Mouse (Mus musculus): Measurements from ENCODE around the gene 6330403K07Rik.

DNA sequence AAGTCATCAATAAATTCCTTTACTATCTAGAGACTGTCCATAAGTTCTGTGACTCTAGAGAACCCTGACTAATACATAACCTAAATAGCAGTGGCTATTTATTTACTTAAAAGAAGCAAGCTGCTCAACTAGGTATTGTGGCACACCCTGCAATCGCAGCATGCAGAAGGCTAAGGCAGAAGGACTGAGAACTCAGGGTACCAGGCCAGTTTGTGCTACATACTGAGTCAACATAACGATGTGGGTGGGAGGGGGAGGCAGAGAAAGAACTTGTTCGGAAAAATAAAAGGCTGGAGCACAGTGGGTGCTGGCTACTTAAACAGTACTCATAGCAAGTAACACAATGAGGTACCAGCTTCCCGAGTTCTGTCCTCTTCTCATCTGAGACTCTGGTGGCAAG is 32.1 kb downstream of the 6330403K07Rik start:
- no peak for TF ChIP-seq CTCF (IDR thresholded peaks at IDR 0.05; ENCODE audit: low read depth)
- TF ChIP-seq EP300 (IDR thresholded peaks at IDR 0.05; ENCODE audit: low read depth), result no peak

All from liver, embryonic 14.5 days (tissue).